Mouse (Mus musculus) layer of hippocampus, adult 2 months (tissue): Measurements from ENCODE around the gene Clrn3. TPM values are rescaled to one million over a fixed set of nuclear protein-coding genes. Genes with fewer than 3 reads are reported as not detected.

ENCODE experiments used
- DNase-seq, 2 experiments: peaks; one replicate each; pipeline ENCODE4 v3.0.0; 2022; ENCODE audit warnings: low spot score in 2 of 2
- H3K27ac ChIP-seq: fragments of 200-600 bp; 2 replicates; pipeline ENCODE4 v1.8.1; 2022
- H3K4me3 ChIP-seq: fragments of 200-600 bp; 2 replicates; pipeline ENCODE4 v1.8.1; 2022; ENCODE audit warnings: mild to moderate bottlenecking
- CTCF ChIP-seq: fragments of 200-600 bp; conservative IDR thresholded peaks from 2 replicates; pipeline ENCODE4 v1.8.1; 2022; ENCODE audit warnings: antibody characterized with exemption, mild to moderate bottlenecking, moderate library complexity
- total RNA-seq, 2 experiments: library from RNA; stranded (reverse); gene quantifications; 2 replicates each; pipeline ENCODE4 v1.2.3; 2021

Clrn3 gene
- total RNA-seq, 2 experiments from 2014 or later: not detected

- no peak for DNase-seq
- Histone ChIP-seq H3K4me3 (no peak overlapping the region), H3K27ac (no peak overlapping the region; the same call in 1 of the 2 replicates)
- TF ChIP-seq CTCF: no peak
Observed at GRCm38 (mm10) chr7:135546530-135546929, 18.1 kb upstream of the Clrn3 start.

DNA sequence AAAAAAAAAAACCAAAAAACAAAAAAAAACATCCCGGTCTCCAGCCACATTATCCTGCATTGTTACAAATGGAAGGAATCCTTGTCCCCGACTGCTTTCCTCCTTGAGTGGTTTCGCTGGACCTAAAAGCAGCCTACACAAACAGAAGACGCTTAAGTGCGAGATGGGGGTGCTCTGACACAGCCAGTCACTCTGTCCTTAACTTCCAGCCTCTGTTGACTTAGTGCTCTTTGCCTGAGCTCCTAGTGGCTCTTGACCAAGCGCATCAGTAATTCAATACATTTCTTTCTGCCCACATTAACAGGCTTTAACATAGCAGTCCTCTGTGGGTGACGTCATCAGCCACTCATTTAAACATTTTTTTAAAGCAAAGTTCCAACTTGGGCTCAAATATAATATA is 17.5 kb upstream of the Clrn3 start:
- peak overlapping the region; percentile 62; the same call in 1 of the 2 replicates for H3K27ac ChIP-seq
- no peak for DNase-seq
- H3K4me3 ChIP-seq: no peak overlapping the region
- no peak for TF ChIP-seq CTCF

DNA sequence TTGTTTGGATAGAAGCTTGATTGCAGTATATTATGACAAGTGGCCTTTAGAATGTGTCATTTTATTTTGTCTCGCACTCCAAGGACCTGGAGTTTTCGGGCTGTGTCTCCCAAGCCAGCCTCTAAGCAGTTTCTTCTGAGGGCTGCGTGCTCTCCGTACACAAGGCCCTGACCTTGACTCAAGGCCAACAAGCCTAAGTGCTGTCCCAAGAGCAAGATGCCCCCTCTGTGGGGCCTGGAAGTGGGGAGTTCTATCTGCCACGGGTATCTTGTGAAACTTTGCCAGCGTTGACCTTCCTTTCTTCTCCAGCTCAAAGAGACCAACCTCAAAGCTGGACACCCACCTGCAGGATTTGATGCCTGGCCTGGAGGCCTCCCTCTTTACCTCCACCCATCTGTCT is 15.9 kb upstream of the Clrn3 start:
- TF ChIP-seq CTCF: no peak
- H3K27ac ChIP-seq: peak overlapping the region; percentile 62; the same call in 1 of the 2 replicates
- H3K4me3 ChIP-seq: no peak overlapping the region
- DNase-seq: no peak

- H3K4me3 ChIP-seq: no peak overlapping the region
- no peak for TF ChIP-seq CTCF
- DNase-seq: no peak
- H3K27ac ChIP-seq: no peak overlapping the region
Observed at GRCm38 (mm10) chr7:135543033-135543432, 14.6 kb upstream of the Clrn3 start.

DNA sequence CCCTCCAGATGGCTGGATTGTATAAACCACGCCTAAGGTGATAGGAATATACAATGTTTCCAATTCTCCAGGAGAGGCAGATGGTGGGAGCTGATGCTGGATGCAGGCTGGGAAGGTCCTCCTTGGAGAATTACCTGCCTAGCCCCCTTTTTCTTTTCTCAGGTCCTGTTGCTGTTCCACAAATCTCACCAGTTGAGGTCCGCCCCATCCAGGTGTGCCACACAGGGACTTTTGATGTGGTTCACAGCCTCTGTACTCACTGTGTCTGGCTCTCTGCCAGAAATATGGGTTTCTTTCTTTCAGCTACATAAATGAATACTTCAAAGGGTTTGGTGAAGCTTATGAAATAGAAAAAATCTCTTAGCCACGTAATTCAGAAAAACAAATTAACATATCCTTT is 13.8 kb upstream of the Clrn3 start:
- no peak for DNase-seq
- no peak for TF ChIP-seq CTCF
- H3K4me3 ChIP-seq: no peak overlapping the region
- H3K27ac ChIP-seq: no peak overlapping the region

GRCm38 (mm10) chr7:135539429-135539828 is 11.0 kb upstream of the Clrn3 start:
- Histone ChIP-seq H3K27ac (peak overlapping the region; percentile 92), H3K4me3 (peak overlapping the region; percentile 72)
- no peak for TF ChIP-seq CTCF
- DNase-seq: no peak

- peak; percentile 32 to 38 for DNase-seq
- H3K27ac ChIP-seq: peak overlapping the region; percentile 92
- TF ChIP-seq CTCF: no peak; the same call in 1 of the 2 replicates
- H3K4me3 ChIP-seq: peak overlapping the region; percentile 72
Observed at GRCm38 (mm10) chr7:135537948-135538741, 9.7 kb upstream of the Clrn3 start.

DNA sequence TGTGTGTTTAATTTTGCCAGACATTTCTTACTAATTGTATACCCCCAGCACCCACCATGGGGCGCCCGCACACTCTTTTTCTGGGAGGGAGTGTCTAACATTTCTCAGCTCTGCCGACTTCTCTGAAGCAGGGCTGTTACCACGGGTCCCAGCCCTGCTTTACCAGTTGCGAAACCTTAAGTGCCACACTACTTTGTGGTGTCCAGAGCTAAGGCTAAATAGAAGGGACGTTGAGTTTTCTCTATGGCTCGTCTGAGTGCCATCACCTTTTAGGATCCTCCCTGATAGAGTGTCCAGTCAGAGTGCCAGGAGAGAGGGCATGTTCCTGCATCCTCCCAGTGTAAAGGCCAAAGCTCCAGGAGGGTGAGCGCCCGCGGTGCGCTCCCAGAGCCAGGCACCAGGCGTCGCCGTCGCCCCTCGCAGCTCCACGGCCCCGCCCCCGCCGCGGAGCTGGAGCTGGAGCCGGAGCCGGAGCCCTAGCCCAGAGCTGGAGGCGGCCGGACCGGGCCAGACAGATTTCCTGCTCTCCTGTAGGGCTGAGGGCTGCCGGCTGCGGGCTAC is 9.0 kb upstream of the Clrn3 start, which contains the start of gene Ptpre:
Ptpre (plus strand) TSS at position 141 of the 561 bp plus-strand sequence.
- Histone ChIP-seq H3K4me3 (peak within 1 kb of the TSS; percentile 72), H3K27ac (peak within 1 kb of the TSS; percentile 92)
- TF ChIP-seq CTCF: peak; percentile 89
- peak; percentile 86 to 93 for DNase-seq

GRCm38 (mm10) chr7:135535908-135536307 is 7.5 kb upstream of the Clrn3 start:
- Histone ChIP-seq H3K27ac (no peak overlapping the region), H3K4me3 (no peak overlapping the region)
- TF ChIP-seq CTCF: no peak
- DNase-seq: no peak

DNA sequence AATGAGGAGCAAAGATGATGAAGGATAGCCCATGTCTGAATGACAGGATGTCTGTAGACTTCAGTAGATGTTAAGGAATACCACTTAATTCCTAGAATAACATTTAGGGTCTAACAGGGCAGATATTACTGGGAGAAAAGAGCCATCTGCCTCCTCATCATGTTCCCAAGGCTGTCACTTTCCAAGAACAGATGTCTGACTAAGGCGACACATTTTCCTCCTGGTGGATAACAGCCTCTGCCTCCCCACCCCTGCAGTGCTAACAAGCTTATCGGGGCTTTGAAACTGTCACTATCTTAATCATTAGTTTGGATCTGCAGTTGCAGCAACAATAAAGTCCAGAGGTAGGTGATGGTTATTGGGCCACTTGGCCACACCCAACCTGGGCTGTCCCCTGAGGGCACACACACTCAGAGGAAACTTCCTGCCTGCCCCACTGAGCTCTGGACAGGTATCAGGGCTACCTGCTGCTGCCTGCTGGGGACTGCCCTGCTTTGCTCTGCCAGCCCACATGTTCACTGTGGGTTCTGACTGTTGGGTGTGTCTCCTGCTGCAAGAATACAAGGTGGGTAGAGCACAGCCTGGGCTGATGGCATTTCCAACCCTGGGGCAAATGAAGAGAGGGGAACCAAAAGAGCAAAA is 6.2 kb upstream of the Clrn3 start:
- no peak overlapping the region for H3K27ac ChIP-seq
- DNase-seq: peak; percentile 53 to 64
- H3K4me3 ChIP-seq: no peak overlapping the region
- TF ChIP-seq CTCF: no peak

- DNase-seq: no peak
- TF ChIP-seq CTCF: no peak
- H3K27ac ChIP-seq: no peak overlapping the region
- no peak overlapping the region for H3K4me3 ChIP-seq
Observed at GRCm38 (mm10) chr7:135529068-135529467, 614 bp upstream of the Clrn3 start.

GRCm38 (mm10) chr7:135527169-135527568 is 1.3 kb downstream of the Clrn3 start:
- H3K4me3 ChIP-seq: no peak overlapping the region
- H3K27ac ChIP-seq: no peak overlapping the region

DNA sequence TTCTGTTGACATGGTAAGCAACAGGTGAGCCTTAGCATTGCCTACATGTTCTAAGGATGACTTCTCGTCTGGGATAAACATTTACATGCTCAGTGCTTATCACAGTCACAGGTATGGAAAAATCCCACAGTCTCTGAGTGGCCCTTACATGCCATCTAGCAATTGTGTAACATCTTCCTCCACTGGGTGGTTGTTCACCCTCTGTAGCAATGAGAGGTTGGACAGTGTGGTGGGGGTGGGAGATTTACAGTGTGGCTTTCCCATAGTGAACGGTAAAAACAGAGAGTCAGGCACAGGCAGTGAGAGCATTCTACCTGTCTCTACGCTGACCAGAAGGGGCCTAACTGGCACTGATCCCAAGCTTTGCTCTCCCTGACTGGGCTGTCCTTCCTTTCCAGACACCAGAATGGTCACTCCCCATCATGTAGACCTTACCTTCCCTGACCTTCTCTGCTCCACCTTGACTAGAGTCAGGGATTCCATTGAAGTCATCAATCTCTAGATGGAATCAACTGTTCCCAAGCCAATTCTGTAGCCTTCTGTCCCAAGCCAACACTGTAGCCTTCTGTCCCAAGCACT is 1.8 kb downstream of the Clrn3 start:
- TF ChIP-seq CTCF: no peak
- Histone ChIP-seq H3K4me3 (no peak overlapping the region), H3K27ac (no peak overlapping the region)
- no peak for DNase-seq

More at GRCm38 (mm10) chr7:135527169-135527568, 1.3 kb downstream of the Clrn3 start:
- TF ChIP-seq CTCF: no peak
- DNase-seq: no peak
